Mouse (Mus musculus) brain, embryonic 18.5 days (tissue): ENCODE data around the gene Eif2ak2.

Experiments used
- DNase-seq: peaks from one replicate; pipeline ENCODE4 v3.0.0-alpha.2; 2012; ENCODE audit warnings: low read depth, low spot score

The Eif2ak2 gene

DNA sequence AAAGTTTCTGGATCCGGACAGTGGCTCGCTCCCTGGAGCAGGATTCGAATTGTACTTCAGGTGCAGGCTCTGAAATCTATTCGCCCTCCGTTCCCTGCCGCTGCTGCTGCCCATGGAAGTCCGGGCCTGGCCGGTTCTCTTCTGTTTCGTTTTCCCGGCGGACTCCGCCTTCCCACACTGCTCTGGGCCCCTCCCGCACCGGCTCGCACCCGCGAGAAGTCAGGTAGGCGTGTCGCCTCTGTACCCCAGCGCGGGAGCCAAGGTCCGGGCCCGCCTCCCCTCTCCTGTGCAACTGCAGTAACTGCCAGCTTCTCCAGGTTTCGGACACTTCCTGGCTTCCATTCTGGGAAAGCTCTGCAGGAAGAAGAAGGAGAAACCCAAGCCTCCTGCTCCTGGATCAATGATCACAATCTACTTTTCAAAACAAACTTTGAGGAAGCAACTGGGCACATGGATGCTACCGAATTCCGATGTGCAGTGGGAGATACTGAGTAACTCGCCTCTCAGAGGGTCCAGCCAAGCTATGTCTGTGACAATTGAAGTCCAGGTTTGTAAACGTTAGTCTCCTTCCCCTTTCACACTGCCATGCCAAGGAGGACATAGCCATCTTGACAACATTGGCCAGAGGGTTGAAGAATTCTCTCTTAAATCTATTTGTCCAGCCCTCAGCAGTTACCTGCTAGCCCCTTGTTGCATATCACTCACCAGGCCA lies at the start of gene Eif2ak2:
Gene Eif2ak2, minus strand, starts transcription at position 173 of the 712 bp plus-strand sequence.
- no peak for DNase-seq

DNA sequence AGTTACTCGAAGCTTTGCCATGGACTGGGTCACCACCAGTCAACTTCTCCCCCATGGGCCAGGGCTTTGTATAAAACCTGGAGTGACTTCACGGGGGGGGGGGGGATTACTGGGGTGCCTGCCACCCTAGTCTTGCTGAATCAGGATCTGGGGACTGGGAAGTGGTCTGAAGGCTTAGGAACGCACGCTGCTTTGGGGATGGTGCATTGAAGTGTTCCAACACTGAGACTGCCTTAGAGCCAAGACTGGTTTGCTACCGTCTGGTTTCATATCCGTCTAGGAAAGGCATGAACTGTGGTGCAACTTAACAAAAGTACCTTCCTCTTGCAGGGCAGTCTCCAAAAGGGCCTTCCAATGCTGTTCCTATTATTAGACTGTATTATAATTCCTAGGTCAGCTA lies 35.3 kb upstream of the Eif2ak2 start:
- no peak for DNase-seq

DNA sequence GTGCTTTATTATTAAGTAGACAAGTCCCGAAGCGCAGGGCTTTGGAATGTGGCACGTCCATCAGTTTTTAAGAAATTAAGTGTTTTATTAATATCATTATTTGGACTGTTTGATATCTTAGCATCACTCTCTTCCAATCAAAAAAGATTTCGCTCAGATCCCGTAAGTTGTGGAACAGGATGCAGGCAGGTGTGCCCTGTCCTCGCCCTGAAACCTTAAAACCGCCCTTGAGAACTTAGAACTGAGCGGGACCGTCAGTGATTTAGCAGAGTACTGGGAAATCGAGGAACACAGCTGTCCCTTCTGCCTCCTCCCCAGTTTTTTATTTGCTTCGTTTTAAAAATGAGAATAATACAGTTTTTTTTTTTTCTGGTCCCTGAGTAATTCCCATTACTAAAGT lies 34.5 kb upstream of the Eif2ak2 start:
- DNase-seq: no peak

DNA sequence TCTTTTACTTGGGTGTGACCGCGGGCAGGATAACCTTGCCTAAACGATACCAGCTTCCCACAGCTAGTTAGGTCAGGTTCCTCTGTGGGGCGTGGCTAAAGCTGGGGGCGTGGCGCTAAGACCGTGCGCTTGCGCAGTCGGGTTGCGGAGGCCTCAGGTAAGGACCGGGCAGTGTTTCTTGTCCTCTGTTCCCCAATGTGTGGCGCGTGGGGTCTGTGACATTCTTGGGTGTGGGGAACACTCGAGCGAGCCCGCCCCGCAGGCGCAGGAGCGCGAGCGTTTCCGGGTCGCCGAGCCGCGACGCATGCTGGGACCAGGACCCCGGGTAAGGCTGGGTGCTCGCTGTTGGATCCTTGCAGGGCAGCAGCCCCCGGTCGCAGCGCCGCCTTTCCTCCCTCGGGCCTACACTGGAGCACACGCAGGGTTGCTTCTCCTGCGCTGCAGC lies 34.0 kb upstream of the Eif2ak2 start, which contains the start of gene Cebpzos:
Gene Cebpzos, plus strand, starts transcription at position 132 of the 445 bp plus-strand sequence.
- peak; percentile 79 for DNase-seq

DNA sequence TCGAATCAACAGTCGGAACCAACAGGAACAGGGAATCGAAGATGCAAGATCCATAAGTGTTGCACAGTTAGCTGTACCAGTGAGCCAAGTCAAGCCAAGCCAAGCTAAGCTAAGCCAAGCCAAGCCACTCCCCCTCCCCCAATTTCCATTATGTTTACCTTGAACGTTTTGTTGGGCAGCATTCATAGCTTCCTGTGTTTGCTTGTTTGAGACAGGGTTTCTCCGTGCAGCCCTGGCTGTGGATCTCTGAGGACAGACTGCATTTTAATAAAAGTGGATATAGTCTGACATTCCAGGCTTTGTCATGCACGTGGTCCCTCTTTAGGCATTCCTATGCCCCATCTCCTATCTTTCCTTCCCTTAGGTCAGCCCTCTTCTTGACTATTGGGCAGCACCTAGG lies 33.4 kb upstream of the Eif2ak2 start:
- DNase-seq: no peak

DNA sequence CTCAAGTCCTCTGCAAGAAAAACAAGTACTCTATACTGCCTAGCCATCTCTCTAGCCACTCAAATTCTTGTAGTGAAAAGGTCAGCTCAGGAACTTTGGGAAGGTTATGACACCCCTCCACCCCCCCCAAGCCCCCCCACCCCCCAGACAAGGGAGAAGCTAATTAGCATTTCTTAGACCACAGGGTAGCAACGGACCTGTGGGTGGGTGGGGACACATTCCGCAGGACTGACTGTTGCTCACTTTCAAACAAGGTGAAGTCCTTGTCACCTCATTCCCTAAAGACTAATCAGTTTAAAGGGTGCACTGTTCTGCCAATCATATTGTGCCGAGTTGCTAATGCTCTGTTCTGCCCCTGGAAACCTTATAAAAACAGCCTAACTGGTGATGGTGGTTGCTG lies 31.5 kb upstream of the Eif2ak2 start:
- no peak for DNase-seq

DNA sequence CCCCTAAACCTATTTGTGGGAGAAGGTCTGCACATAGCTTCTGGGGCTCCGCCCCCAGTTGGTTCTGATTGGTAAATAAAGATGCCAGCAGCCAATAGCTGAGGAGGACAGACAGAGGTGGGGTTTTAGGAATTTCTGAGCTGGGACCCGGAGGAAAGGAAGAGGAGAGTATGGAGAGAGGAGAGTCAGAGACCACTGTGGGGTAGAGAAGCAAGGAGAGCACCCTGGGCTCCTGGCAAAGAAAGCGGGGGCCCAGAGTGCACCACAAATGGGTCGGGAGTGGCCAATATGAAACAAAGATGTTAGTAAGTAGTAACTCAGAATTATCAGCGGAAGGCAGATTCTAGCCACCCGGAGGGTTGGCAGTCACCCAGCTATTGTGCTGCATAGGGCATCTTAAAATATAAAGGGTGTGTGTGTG lies 30.5 kb upstream of the Eif2ak2 start:
- peak; percentile 42 for DNase-seq

DNA sequence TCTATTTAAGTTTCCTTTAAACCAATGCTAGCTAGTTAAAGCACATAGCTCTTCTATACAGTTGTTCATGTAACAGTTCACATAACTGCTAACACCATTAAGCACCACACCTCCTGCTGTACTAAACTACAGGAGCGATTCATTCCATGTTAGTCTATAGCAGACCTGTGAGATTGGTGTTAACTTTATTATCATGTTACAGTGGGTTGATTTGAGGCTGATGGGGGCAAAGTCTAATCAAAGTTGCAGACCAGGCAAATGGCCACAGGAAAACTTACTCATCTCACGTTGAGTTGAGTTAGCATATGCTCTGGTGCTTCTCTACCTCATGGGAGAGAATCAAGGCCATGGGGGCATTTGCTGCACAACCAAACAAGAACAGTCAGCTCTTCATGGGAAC lies 27.0 kb upstream of the Eif2ak2 start:
- no peak for DNase-seq

DNA sequence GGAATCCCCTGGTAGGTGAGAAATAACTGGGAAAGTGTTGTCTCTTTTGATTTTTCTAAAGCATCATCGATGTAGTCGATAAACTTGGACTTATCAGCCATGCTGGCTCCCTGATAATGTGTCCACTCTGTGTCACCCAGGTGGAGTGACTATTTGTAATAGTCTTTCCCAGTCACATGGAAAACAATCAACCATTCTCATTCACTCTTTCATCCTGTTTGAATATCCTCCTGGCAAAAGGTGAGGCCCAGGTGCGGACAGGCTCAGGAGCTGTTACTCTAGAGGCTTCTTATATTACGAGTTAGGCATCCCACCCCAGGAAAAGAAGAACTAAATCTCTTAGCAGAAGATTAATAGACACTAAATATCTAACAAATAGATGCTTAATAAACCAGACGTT lies 24.5 kb upstream of the Eif2ak2 start, which contains the start of gene Sult6b1:
Gene Sult6b1, minus strand, starts transcription at position 101 of the 400 bp plus-strand sequence.
- DNase-seq: no peak

DNA sequence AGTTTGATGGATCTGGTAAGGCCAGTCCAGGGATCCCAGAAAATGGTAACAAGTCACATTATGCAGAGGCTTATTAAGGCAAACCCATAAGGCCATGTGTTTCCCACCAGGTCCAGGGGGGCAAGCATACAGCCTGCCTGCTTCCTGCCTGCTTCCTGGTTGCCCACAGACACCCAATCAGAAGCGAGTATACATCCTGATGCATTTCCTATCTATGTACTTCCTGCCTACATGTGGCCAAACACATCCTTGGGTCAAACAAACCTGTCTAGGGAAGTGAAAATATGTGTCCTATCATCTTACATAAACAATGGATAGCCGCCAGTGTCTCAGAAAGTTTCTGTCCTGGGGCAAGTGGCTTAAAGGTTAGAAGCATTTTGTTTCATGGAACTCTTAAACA lies 20.8 kb upstream of the Eif2ak2 start:
- DNase-seq: no peak

DNA sequence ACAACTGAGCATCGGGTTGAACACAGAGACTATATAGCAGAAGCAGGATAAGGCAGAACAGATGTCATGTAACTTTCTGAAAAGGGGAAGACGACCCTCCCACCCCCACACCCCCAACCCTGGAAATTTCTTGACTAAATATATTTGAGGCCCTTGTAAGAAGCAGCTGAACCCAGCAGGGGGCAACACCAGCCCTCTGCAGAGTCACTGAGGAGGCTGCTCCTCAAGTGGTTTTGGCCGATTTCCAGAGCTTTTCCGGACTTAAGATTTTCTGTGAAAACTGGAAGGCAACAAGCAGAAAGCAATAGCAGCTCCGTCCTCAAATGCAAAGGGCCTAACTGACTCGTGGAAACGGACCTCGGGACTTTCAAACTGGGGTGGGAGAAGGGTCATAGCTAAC lies 13.0 kb upstream of the Eif2ak2 start:
- no peak for DNase-seq

DNA sequence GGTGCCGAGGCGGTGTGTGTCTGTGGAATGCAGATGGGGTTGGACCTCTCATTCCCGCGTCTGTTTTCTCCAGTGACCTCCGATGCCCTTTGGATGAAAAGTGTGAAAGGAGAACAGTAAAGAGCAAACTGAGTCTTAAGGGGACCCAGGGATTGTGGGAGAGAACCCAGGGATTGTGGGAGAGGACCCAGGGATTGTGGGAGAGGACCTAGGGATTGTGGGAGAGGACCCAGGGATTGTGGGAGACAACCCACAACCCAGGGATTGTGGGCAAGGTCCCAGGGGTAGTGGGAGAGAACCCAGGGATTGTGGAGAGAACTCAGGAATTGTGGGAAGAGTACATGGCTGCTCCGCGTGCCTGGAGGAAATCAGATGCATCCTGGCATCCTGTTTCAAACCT lies 12.6 kb upstream of the Eif2ak2 start:
- DNase-seq: no peak

DNA sequence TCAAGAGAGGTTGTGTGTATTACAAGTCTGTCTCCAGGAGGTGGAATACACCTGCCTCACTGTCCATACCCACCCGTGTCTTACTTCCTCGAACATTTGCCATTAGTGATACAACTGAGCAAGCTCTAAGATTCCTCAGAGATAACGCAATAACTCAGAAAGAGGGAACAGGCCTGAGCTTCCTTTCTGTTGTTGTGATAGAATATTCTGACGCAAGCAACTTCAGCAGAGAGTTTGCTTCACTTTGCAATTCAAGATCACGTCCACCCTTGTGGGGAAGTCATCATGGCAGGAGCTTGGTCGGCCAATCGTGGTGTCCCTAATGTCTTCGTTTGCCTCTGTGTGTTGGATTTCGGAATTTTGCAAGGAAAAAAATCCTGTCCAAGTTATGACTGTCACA lies 8.6 kb upstream of the Eif2ak2 start:
- no peak for DNase-seq

DNA sequence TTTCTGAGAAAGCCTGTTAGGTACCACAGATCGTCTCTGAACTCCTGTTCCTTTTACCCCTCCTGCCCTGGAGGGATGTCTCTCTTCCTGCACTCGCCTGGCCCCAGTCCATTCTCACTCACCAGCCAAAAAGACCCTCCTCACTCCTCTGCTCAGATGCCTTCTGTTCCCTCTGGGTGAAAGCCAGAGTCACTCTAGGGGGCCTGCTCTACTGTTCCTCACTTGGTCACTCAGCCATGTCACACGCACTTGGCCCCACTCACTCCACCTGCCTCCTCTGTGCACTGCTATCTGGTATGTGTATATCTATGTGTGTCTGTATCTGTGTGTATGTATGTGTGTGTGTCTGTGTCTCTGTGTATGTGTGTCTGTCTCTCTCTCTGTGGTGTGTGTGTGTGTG lies 6.8 kb upstream of the Eif2ak2 start:
- DNase-seq: no peak

DNA sequence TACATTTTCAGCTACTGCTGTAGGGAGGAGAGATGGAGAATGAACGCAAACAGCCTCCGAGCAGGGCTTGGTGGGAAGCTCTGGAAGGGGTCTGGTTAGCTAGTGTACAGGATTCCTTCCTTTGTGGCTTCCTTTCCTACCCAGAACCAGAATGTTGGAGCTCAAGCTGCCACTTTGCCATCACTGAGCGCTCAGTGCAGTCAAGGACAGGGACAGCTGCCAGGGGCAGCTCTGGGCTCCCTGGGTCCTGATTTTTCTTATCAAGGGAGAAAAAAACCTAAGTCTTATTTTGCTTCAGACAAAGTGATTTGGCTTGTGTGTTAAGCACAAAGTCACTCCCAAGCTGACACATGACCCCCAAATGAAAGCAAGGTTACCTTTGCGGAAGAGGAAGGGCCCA lies 6.2 kb upstream of the Eif2ak2 start:
- no peak for DNase-seq

DNA sequence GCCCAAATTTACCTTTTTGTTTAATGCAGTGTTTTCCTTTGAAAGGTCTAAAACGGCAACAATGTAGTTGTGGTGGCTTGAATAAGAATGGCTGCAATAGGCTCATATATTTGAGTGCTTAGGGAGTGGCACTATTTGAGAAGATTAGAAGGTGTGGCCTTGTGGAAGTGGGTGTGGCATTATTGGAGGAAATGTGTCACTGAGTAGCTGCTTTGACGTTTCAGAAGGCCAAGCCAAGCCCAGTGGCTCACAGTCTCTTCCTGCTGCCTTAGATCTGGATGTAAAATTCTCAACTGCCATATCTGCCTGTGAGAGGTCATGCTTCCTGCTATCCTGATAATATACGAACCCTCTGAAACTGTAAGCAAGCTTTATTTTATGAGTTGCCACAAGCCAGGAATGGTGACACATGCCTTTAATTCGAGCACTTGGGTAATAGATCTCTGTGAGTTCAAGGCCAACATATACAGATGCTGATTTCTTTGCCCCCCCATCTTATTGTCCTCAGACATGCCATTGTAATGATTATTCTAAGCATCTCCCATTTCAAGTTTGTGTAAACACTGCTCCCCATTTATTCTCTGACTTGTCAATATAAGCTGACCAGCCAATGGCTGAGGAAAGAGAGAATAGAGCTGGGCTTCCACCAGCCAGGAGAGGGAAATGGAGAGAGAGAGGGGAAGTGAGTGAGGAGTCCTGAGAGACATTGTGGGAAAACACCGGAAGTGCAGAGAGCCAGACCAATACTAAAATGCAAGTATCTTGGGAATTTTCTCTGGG lies 3.1 kb upstream of the Eif2ak2 start:
- DNase-seq: no peak

DNA sequence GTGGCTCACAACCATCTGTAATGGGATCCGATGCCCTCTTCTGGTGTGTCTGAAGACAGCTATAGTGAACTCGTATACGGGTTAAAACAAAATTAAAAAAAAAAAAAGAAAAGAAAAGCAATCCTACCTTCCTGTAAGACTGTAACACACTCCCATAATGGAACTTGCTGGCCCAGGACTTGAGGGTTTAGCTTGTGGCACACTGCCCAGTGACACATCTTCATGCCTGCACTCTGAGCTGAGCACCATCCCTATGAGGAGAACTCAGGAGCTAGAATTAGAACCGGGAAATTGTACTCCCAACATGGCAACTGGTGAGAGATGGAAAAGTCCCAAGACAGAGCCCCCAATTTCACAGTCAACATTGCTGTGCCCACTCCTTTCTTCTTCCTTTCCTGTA lies 918 bp upstream of the Eif2ak2 start:
- DNase-seq: no peak

DNA sequence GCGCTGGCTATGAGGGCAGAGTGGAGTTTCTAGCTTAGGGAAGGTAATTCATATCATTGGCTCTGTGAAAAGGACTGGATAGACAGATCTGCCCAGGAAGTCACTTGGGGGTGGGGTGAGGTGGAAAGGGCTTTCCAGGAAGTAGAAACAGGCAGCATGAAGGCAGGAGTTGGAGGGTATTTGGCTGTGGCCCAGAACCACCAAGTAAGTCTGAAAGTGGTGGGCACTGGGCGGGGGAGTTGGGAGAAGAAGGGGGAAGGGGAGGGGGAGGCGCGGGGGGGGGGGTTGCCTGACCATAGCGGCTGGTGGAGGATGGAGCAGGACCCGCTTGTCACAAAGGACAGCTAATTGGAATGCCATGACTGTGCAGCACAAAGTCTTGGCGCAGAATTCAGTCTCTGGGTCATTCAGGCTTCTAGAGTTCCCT lies 482 bp downstream of the Eif2ak2 start:
- DNase-seq: no peak

DNA sequence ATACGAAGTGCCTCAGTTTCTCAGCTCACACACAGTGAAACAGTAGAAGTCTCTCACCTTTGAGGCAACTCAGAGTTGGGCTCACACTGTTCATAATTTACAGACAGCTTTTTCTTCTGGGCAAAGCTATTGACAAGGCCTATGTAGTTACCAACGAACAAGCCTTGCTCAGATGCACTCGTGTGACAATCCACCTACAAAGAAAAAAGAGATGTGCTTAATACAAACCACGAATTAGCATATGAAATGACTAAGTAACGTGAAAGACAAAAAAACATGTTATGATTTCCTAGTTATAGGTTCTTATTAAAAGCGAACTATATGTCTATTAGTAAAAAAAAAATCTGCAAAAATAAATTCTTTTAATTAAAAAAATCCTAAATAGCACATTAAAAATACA lies 8.5 kb downstream of the Eif2ak2 start:
- no peak for DNase-seq

DNA sequence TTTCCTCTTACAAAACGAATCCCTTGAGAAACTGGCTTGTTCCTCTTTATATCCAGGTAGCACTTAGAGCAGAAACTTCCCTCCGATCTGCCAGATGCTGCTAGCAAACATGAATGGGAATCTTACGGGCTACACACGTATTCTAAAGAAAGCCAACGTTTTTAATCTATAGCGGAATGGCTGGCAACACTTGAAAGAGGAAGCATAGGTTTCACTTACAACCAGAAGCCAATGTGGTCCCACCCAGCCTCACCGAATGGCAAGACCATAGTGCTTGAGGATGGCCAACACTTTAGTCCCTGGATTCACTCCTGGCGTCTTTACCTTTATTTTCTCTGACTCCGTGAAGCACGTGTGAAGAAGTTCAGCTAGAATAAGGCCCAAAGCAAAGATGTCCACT lies 26.1 kb downstream of the Eif2ak2 start:
- no peak for DNase-seq

DNA sequence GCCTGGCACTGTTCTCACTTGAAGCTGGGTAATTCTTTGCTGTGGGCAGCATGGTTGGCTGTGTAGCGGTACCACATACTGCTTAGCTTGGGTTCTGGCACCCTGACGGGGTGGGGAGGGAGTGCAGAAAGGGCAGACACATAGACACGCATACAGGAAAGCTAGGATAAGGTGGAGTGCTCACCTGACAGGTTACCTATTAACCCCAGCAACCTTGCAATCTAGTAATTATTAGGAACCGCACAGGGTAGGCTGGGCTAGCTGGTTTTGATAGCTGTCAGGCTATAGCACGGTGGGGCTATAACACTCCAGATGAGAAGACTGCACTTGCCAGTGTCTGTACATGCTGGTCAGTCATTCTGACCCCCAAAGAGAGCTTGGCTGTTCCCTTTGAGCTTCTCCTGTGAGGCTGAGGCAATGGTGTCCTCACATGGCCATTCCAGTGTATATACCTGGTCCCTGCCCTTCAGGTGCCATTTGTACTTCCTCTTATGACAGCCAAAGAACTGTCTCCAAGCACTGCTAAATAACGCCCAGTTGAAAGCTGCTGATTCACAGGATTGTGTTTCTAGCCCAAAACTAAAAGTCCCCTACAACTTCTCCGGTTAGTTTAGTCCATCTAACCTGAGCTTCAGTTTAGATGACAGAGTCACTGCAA lies 40.0 kb downstream of the Eif2ak2 start:
- DNase-seq: no peak

DNA sequence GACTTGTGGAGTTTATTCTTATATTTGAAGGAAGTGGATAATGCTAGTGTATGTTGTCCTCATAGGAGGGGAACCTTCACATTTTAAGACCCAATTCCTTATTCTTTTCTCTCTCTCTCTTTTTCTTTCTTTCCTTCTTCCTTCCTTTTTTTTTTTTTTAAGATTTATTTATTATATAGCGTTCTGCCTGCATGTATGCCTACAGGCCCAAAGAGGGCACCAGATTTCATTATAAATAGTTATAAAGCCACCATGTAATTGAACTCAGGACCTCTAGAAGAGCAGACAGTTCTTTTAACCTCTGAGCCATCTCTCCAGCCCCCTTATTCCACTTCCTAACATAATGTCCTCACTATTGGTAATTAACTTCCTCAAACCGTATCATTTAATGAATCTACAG lies 46.3 kb downstream of the Eif2ak2 start:
- no peak for DNase-seq
